Mouse (Mus musculus): Measurements from ENCODE around the gene Dzank1.
A peak's percentile ranks its signal among the peaks of the same experiment; 100 is the strongest.

Dzank1 gene

DNA sequence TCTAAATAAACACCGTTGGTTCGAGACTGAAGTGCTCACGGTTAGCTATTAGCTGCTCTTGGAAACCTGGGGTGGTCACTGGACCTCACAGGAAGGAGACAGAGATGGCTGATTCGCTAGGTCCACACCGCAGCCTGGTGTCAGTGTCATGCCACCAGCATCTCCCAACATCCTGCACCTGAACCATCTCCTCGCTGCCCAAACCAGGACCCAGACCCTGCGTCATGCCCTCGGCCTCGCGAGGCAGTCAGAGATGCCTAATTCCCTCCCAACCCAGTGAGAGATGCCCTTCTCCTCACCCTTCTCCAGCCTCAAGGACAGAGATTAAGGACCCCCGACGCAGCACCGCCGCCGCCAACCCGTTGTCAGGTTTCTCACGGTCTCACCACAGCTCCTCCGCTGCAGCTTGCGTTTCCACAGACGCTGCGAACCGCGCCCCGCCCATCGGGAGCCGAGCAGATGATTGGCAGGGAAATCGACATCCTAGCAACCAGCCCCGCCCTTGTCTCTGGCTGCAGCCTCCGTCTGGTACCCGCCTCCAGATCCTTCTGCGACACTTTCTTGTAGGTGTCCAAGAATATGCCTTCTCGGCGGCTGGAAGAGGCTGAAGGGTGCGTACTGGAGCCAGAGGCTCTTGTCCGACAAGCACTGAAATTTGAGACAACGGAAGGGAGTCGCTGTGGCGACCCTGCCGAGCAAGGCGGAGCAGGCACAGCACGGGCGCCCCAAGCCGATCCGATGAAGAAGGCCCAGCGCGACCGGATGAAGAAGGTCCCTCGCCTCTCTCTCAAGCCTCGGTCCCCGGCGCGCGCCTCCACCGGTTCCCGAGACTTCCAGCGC is at the start of gene Dzank1, which contains the start of gene Polr3f:
TSS of gene Dzank1 (minus strand) at position 434 of the 840 bp plus-strand sequence.
TSS of gene Polr3f (plus strand) at position 738 of the 840 bp plus-strand sequence.
- DNase-seq (ENCODE audit: low spot score in 2 of 2) = peak; percentile 79 to 92

DNA sequence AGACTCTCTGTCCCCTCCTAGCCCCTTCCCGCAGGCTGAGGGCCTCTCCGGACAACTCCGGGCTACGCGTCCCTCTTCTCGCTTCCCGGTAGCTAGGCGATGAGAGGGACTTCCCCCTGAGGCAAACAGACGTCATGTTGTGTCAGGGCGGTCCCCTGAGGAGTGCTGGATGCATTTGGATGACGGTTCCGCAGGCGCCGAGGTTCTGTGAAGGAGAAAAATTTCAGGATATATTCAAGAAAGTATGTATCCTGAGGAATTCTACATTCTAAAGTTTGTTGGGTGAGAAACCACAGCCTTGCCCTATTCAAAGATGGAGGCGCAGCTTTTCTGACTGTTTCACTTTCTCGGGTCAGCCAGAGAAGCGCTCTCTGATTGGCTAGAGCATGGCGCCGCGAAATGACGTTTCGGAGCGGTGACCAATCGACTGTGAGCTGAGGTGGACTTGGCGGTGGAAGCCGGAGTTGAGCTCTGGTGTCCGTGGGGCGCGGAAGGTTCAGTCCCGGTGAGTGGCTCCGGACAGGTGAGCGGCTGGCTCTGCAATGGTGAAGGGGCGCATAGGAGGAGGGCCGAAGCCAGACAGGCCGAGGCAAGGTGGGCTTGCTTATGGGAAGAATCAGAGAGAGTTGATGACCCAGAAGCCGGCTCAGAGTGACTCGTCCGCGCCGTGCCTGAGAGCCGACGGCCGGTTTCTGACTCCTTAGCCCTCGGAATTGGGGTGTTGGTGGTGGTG is 28.8 kb upstream of the Dzank1 start, which contains the start of gene Sec23b:
TSS of gene Sec23b (plus strand) at position 410 of the 733 bp plus-strand sequence.
- peak; percentile 96 for DNase-seq (ENCODE audit: low spot score in 2 of 2)

DNA sequence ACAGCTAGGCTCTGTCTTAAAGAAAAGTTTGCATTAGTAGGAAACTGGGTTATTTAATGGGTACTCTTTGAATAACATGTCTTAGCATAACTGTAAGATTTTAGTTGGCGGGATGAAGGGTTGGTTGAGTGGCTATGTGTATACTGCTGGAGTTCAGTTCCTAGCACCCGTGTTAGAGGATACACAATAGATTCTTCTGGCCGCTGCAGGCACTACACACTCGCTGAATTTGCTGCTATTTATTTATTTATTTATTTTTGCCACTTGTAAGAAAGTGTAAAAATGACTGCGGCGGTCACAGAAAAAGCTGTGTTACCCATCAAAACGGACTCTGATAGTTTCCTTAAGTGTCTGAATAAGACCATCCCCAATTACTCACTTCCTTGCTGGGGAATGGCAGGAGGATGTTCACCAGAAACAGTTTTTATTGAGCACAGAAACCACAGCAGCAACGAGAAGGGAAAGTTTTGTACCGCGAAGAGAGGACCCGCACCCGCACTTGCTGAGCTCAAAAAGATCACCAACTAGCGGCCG is 28.1 kb upstream of the Dzank1 start:
- no peak for DNase-seq (ENCODE audit: low spot score in 2 of 2)

DNA sequence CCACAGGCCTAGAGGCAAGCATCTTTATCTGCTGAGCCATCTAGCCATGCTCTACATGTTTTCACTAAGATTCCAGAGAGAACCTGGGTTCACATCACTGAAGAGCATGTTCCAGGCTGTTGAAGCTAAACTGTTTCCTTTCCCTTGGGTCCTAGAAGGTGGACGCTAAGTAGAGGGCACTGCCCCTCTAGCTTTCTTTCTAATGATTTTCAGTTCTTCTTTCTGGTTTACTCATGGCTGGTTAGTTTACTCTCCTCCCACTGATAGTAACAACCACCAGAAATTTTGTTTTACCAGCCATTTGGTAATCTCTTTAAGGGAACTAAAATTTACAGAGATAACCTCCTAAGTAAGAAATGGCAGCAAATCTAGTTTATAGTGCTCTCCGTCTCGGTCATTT is 26.7 kb upstream of the Dzank1 start:
- DNase-seq (ENCODE audit: low spot score in 2 of 2) = no peak

DNA sequence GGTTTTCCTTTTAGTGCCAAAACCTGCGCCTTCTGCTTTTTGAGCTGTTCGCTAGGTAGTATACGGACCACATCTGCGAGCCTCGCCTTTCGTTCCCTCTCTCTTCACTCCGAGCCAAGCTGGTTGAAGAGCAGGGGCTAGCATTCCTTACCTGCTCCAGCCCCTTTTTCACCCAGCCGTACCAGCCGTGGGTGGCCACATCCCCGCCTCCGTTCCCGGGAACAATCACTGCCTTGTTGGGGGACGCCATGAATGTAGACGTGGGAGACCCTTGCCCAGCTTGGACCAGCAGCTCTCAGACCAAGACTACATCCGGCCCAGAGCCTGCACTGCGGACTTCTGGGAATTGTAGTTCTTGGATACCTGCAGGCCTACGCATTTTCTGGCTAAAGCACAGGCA is 23.3 kb upstream of the Dzank1 start, which contains the start of gene Rbbp9:
TSS of gene Rbbp9 (minus strand) at position 341 of the 400 bp plus-strand sequence.
- DNase-seq (ENCODE audit: low spot score in 2 of 2) = peak; percentile 43 to 51

DNA sequence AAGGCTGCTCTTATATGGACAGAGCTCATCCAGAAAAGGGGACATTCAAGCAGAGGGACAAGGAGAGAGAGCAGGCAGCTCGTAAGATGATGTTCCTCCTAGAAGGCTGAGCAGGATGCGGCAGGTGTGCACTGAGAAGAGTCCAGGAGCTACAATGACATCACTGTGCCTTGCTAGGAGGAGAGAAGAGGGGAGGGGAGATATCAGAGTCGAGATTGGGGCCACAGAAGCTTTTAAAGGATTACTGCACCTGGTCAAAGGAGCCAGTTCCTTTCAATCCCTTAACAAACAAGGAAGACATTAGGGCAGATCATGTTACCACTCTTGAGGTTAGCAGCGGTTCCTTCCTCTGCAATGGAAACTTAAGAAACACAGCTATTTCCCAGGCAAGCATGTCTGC is 20.3 kb upstream of the Dzank1 start:
- no peak for DNase-seq (ENCODE audit: low spot score in 2 of 2)

DNA sequence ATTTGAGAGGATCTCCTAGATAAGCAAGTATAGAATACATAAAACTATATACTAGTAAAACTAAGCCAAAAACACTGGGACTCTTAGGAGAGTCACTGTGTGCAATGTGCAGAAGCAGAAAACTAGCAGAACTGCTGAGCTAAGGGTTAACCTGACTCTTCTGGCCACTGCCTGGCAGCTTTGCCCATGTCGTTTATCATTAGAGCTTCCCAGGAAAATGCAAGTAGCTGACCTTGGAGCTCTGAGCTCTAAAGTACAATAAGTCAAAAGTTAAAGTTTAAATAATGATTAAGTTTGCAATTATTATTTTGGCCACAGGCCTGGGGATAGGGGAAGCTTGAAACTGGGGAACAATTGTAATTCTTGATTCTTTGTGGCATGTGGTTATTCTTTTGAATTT is 18.3 kb upstream of the Dzank1 start:
- DNase-seq (ENCODE audit: low spot score in 2 of 2) = no peak

DNA sequence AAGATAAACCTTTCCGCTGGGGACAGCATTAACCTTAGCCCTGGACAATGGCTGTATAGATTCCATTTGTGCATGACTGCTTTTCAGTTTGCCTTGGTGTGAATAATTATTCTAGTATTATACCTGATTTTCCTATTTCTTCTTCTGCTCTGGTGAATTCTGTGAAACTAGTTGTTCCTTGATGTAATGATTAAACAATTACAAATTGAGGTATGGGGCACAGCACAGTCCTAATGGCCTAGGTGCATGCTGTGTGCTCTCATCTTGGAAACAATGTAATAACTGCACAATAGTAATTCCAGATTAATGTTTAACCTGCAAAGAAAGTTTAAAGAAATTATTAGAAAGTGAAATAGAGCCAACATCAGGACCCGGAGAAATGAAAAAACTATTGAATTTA is 17.8 kb upstream of the Dzank1 start:
- no peak for DNase-seq (ENCODE audit: low spot score in 2 of 2)

DNA sequence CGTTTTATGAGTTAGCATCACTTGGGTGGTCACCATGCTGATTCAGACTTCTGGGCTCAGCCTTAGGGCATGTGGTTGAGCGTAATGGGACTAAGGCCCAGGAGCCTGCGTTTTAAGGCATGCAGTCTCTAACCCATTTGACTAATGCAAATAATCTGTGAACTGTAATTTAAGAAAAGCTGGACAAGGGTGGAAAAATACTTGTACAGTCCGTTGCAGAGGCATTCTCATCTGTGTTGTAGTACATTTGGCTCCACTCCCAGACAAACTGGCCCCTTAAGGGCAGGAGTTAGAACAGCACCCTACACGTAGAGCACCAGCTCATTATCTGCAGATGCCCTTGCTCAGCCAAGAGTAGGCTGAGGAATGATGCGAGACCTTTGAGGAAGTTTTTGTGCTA is 17.4 kb upstream of the Dzank1 start:
- DNase-seq (ENCODE audit: low spot score in 2 of 2) = no peak

DNA sequence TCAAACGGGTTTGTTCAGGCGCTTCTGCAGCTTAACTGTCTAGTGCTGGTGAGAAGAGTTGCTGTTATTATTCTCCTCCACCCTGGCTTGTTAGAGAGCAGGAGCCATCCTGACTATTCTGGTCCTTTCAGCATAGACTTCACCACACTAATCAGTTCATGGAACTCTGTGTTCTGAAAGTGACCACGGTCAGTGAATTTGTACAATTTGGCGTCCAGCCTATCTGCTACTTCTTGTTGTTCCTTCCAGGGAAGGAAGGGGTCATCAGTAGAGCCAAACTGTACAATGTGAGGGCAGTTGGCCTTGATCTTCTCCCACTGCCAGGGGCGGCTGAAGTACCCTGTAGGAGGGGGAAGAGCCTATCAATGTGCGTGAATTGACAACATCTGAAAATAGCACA is 16.5 kb upstream of the Dzank1 start:
- no peak for DNase-seq (ENCODE audit: low spot score in 2 of 2)

DNA sequence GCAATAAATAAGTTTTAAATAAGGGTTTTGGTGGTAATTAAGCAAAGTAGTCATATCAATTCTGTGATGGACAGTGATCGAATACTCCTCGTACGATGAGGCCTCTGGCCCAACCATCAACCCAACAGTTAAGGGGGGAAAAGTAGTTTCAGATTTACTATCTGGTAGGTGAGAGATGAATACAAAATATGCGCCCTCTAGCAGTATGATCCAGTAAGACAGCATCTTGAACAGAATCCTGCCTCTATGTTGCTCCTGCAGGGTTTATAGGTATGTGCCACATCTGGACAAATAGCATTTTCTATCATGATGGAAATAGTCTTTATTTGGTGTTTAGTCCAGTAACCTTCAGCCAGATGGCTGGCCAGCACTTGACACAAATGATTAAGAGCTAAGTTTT is 14.0 kb upstream of the Dzank1 start:
- DNase-seq (ENCODE audit: low spot score in 2 of 2) = no peak

DNA sequence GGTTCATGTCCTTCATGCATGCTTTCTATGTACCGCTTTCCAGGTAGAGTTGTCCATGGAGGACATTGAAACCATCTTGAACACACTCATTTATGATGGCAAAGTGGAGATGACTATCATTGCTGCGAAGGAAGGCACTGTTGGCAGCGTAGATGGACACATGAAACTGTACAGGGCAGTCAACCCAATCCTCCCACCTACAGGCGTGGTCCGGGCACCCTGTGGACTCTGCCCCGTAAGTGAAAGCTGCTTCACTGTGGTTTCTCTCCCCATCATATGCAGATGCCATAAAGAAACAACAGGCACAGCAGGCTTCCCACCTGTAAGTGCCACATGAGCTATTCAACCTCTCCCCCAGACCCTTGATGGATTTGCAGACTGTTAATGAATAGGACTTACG is 9.9 kb upstream of the Dzank1 start:
- DNase-seq (ENCODE audit: low spot score in 2 of 2) = no peak

DNA sequence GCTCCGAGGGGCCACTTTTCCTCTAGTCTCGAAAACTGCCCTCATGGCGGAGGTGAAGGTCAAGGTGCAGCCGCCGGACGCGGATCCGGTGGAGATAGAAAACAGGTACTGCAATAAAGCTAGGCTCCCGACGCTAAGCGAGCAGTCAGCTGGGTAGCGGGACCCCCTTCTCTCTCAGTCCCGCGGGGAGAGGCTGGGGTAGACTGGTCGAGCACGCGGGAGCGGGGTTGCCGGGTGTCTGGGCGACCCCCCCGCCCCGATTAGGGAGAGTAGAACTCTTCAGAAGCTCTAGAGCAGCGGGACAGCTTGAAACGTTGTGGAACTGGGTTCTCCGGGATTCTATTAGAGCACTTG is 584 bp upstream of the Dzank1 start:
- DNase-seq (ENCODE audit: low spot score in 2 of 2) = no peak

DNA sequence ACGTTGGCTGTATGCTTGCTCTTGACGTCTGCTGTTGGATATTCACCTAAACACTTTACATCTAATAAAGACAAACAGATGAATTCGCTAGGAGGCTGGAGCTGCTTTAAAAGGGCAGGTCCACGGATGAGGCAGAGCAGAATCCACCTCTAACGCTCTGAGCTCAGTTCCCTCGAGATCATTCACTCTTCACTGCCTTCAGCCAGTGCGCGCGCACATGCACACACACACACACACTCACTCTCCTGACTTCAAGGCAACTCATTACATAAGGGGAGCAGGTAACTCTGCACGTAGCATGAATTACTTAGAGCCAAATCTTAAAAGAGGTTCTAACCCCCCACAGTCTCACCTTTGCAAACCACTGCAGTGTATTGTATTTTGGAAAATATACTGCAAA is 1.4 kb downstream of the Dzank1 start:
- peak in 1 of 2 experiments; percentile 4 for DNase-seq (ENCODE audit: low spot score in 2 of 2)

DNA sequence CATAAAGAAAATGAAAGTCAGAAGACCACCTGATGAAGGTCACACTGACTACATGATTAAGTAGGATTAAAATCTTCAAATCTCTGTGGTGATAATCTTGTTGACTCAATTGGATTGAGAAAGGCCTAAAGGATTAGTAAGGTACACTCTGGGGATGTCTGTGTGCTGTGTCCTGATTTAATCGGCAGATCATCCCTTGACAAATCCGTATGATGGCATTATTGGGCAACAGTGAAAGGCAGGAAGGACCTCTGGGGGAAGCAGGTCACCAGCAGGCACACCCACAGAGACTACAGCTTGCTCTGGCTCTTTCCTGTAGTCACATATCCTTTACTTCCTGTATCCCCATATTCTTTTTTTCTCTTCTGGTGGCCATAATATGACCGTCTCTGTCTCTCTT is 7.4 kb downstream of the Dzank1 start:
- no peak for DNase-seq (ENCODE audit: low spot score in 2 of 2)

DNA sequence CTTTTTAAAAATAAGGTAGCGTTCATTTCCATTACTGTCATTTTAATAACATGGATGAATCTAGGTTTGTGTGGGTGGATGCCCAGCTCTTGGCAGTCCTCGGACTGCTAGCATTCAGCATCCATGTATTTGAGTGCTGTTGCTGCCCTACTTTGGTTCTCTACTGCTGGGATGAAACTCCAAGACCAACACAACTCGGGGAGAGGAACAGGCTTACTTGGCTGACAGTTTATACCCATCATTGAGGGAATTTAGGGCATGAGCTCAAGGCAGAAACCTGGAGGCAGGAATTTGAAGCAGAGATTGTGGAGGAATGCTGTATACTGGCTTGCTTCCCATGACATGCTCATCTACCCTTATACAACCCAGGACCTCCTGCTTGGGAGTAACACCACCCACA is 12.6 kb downstream of the Dzank1 start:
- DNase-seq (ENCODE audit: low spot score in 2 of 2) = no peak

DNA sequence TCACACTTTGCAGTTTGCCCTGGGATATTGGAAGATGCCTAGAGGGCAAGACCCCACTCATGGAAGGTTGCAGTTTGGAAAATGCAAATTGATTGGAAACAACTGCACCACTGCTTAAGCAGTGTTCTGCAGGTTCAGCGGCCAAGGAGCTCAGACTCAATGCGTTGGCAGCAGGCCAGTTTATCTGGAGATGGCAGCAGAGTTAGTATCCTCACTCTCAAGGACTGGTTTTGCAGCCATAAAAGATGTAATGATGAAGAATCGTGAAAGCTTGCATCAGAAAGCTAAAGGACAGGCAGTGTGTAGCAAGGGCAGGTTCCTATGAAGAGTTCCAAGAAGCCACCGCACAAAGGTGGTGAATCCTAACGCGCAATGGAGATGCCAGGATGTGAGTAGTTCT is 25.1 kb downstream of the Dzank1 start:
- DNase-seq (ENCODE audit: low spot score in 2 of 2) = no peak

DNA sequence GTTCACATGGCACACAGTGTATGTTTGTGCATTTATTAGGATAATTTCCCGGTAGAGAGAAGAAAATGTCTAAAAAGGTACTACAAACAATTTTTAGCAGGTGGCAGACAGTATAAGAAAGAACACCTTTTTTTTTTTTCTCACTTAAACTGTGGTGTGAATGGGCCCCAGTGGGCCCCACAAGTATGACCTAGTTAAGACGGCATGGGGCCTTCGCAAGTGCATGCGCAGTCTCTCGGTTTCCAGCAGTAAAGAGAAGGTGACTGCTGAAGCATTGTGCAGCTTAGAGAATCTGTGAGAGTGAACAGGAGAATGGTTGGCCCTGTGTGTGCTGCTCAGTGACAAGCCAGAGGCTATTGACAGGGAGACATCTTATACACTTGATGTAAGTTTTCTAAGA is 37.9 kb downstream of the Dzank1 start:
- DNase-seq (ENCODE audit: low spot score in 2 of 2) = no peak

DNA sequence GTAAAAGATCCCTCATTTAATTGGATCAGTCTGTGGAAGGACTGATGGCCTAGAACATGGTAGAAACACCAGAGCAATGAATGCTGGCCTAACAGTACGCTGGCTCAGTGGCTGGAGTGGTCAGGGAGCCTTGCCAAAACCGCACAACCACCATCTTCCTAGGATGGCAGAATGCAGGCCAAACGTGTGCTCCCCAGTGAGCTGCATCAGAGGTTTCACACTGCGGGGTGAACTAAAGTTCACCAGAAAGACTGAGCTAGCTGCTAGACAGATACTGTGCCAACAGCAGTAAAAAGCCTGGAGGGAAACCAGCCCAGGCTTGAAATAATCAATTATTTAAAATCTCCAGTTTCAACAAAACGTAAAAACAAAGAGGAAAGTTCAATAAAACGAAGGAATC is 39.7 kb downstream of the Dzank1 start:
- no peak for DNase-seq (ENCODE audit: low spot score in 2 of 2)

DNA sequence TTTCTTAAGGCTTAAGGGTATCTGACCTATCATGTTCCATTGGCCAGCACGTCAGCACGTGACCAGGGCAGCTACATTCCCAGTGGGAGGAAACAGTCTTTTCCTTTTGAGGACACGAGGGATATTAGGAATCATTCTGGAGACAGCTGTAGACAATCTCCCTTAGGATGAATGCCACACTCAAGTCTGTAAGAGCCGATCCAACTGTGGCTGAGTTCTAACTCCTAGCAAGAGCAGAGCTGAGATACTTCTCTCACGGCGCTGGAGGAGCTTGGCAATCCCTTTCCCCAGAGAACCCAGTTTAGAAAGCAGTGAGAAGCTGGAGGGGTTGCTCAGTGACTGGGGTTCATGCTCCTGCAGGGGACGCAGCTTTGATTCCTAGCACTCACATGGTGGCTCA is 41.8 kb downstream of the Dzank1 start:
- DNase-seq (ENCODE audit: low spot score in 2 of 2) = no peak

DNA sequence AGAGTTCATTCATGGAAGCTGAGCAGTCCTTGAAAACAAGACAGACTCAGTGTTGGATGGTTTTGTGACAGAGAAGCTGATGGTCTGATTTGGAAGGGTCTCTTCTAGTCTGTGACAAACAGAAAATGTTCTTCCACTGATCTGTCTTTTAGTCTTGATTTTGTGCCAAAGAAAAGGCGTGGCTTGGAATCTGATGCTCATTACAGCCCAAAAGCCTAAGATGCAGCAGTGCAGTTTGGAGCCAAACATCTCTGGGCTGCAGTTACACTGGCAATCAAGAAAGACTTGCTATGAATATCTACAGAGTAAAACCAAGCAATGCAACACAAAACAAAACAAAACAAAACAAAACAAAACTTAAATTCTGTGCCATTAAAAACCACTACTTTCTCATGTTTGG is 43.1 kb downstream of the Dzank1 start:
- DNase-seq (ENCODE audit: low spot score in 2 of 2) = no peak

DNA sequence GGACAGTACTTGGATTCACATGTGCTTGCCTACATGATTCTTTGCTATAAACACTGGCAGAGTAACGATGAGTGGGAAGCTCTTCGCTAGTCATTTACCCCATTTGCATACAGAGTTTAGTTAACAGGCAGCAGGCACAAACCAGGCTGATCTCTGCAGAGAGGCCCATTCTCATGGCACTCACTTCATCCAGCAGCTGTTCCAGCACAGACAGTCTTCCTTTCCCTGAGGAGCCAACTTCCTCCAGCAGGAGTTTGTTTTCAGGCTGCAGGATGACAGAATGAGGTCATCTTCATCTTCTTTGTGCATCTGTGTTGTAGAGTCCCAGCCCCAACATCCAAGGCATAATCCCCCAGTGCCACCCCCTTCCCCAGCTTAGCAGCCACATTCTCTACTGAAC is 47.8 kb downstream of the Dzank1 start:
- no peak for DNase-seq (ENCODE audit: low spot score in 2 of 2)

DNA sequence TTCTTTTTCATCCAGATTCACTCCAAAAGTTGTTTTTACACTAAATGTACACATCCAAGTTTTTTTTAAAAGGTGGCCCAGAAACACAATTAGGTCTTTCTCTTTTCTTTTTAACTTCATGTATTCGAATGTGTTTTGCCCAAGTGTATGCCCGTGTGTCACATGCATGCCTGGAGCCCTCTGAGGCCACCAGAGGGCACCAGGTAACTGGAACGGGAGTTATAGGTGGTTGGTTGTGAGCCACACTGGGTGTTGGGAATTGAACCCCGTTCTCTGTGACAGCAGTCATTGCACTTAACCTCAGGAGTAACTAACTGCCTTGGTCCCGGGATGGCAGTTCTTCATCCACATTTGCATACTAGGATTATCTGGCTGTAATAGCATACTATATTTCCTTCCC is 60.0 kb downstream of the Dzank1 start:
- DNase-seq (ENCODE audit: low spot score in 2 of 2) = no peak
